Mouse (Mus musculus): ENCODE measurements at regions not wholly inside any gene's neighbourhood (a gene's known extent, or its start where the extent isn't known, plus 50 kb on each side); places are given as distances from the start of the nearest gene placed in this dataset.
"Not testable (repeated sequence)": the region's sequence is repeated elsewhere in the genome, so short reads cannot be mapped to it uniquely, and the experiment has no call there.

GRCm38 (mm10) chr7:36198091-36198700 lies 395.4 kb upstream of the Zfp507 start:
- 93% methylated on average over 16 of the region's 16 CpGs for WGBS
- DNase-seq (ENCODE audit: extremely low spot score, low spot score), result no peak
- H3K9me3 ChIP-seq, result no peaks in the 10 kb centered on the region
- no peak overlapping the region for H3K27ac ChIP-seq
- no peaks in the 10 kb centered on the region for H3K36me3 ChIP-seq (replicated peaks)
- H3K27me3 ChIP-seq (ENCODE audit: poor library complexity, severe bottlenecking), result no peaks in the 10 kb centered on the region
- H3K4me3 ChIP-seq, result no peak overlapping the region
- no peaks in the 10 kb centered on the region for H3K4me1 ChIP-seq

DNA sequence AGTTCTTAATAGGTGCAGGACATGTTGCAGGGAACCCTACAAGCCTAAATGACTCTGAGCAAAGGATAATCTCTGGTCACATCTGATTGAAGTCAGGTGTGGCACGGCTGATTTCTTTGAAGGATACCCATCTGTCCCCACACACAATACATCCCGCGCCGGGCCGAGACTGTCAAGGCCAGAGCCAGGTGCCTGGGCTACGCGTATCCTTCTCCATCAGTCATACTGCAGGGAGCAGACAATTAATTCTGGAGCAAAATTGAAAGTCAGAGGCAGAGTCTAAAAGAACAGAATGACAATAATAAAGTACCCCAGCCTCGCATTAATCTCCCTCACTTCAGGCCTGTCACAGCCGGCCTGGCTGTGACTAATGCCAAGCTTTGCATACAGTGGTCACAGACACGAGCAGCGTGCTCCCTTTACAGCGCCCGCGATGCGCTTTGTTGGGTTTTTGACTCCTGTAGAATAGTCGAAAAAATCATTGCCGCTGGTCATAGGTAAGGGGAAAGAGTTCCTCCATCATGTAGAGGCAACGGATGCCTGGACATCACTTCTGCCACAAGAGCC lies 393.4 kb upstream of the Zfp507 start:
- no peak for DNase-seq (ENCODE audit: extremely low spot score, low spot score)

GRCm38 (mm10) chr7:36192645-36193044 lies 389.8 kb upstream of the Zfp507 start:
- 88% methylated on average over 8 of the region's 8 CpGs for WGBS
- no peaks in the 10 kb centered on the region for H3K9me3 ChIP-seq
- no peaks in the 10 kb centered on the region for H3K36me3 ChIP-seq (replicated peaks)
- H3K4me1 ChIP-seq, result peaks cover 7% of the 10 kb centered on the region
- no peaks in the 10 kb centered on the region for H3K27me3 ChIP-seq (ENCODE audit: poor library complexity, severe bottlenecking)
- no peak overlapping the region for H3K4me3 ChIP-seq
- DNase-seq (ENCODE audit: extremely low spot score, low spot score), result no peak
- no peak overlapping the region for H3K27ac ChIP-seq

More for the DNA sequence above, 393.4 kb upstream of the Zfp507 start:
- H3K9me3 ChIP-seq, result no peaks in the 10 kb centered on the region
- H3K4me3 ChIP-seq, result no peak overlapping the region
- no peaks in the 10 kb centered on the region for H3K4me1 ChIP-seq
- H3K27me3 ChIP-seq (ENCODE audit: poor library complexity, severe bottlenecking), result no peaks in the 10 kb centered on the region
- no peak overlapping the region for H3K27ac ChIP-seq
- H3K36me3 ChIP-seq (replicated peaks), result no peaks in the 10 kb centered on the region
- 93% methylated on average over 18 of the region's 18 CpGs for WGBS

DNA sequence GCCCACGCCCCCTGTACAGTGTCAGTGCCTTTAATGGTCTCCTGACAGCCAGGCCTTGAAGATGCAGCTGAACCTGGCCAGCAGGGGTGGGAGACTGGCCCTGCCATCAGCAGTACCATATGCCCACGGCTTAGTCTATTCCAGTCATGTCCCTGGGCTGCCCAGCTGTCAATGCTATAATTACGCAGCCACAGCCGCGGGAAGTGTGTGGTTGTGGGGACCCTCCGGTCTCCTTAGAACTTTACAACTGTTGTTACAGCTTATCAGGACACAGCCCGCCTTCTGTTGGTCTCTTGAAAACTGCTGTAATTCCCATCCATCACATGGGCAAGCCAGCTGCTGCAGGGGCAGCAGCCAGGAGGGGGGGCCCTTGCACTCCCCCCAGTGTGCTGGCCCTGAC lies 375.1 kb upstream of the Zfp507 start:
- Histone ChIP-seq H3K27ac (no peak overlapping the region), H3K9me3 (no peaks in the 10 kb centered on the region), H3K27me3 (ENCODE audit: poor library complexity, severe bottlenecking) (no peaks in the 10 kb centered on the region), H3K4me1 (no peaks in the 10 kb centered on the region), H3K4me3 (no peak overlapping the region), H3K36me3 (replicated peaks) (no peaks in the 10 kb centered on the region)
- WGBS, result 89% methylated on average over 7 of the region's 7 CpGs
- DNase-seq (ENCODE audit: extremely low spot score, low spot score), result no peak

- no peak overlapping the region for H3K27ac ChIP-seq
- H3K4me1 ChIP-seq, result no peaks in the 10 kb centered on the region
- WGBS, result 91% methylated on average over 4 of the region's 4 CpGs
- no peaks in the 10 kb centered on the region for H3K9me3 ChIP-seq
- H3K4me3 ChIP-seq, result no peak overlapping the region
- no peaks in the 10 kb centered on the region for H3K27me3 ChIP-seq (ENCODE audit: poor library complexity, severe bottlenecking)
- no peak for DNase-seq (ENCODE audit: extremely low spot score, low spot score)
- no peaks in the 10 kb centered on the region for H3K36me3 ChIP-seq (replicated peaks)
Observed at GRCm38 (mm10) chr7:36175296-36175695, 372.5 kb upstream of the Zfp507 start.

- not testable (repeated sequence) for H3K27ac ChIP-seq; H3K27me3 ChIP-seq (ENCODE audit: poor library complexity, severe bottlenecking); H3K4me1 ChIP-seq; DNase-seq (ENCODE audit: extremely low spot score, low spot score); H3K36me3 ChIP-seq (replicated peaks); H3K4me3 ChIP-seq; H3K9me3 ChIP-seq
- WGBS, result 51% methylated on average over 2 of the region's 2 CpGs
Observed at GRCm38 (mm10) chr7:36172511-36172910, 369.7 kb upstream of the Zfp507 start.

DNA sequence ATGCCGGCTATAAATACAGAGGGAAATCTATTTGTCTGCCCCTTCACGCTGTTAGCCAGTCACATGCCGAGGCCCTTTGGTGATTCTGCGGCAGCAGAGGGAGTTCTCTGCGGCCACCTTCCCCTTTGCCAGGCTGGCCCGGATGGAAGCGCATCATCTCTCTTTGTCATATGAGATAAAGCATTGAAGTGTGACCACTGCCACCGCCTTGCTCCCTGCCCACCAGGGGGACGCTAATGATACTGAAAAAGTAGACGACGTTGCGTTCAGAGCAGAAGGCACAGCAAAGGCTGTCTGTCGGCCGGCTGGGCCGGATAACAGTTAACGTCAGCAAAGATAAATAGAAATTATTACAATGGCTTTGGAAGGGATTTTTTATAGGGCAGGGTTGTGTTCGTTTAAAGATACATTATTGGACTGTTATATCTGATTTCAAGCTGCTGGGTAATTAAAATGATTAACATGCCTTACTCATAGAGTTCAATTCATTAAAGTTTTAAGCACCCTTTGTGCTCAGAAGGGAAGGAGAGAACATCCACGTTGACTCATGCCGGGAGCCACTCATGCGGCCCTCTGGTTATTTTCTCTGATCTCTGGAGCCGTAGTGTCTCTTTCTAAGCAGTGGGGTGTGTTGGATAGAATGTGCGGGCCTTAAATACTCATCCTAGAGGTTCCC lies 354.6 kb upstream of the Zfp507 start:
- Histone ChIP-seq H3K27me3 (ENCODE audit: poor library complexity, severe bottlenecking) (no peaks in the 10 kb centered on the region), H3K36me3 (replicated peaks) (no peaks in the 10 kb centered on the region), H3K4me1 (peaks cover 6% of the 10 kb centered on the region), H3K27ac (no peak overlapping the region), H3K9me3 (peaks cover 2% of the 10 kb centered on the region; the same call in 1 of the 2 replicates), H3K4me3 (no peak overlapping the region)
- WGBS, result 72% methylated on average over 22 of the region's 22 CpGs
- DNase-seq (ENCODE audit: extremely low spot score, low spot score), result no peak

- H3K4me1 ChIP-seq, result peaks cover 14% of the 10 kb centered on the region
- H3K36me3 ChIP-seq (replicated peaks), result no peaks in the 10 kb centered on the region
- no peaks in the 10 kb centered on the region for H3K27me3 ChIP-seq (ENCODE audit: poor library complexity, severe bottlenecking)
- H3K9me3 ChIP-seq, result no peaks in the 10 kb centered on the region
- 93% methylated on average over 12 of the region's 12 CpGs for WGBS
- no peak for DNase-seq (ENCODE audit: extremely low spot score, low spot score)
- H3K4me3 ChIP-seq, result no peak overlapping the region
- no peak overlapping the region for H3K27ac ChIP-seq
Observed at GRCm38 (mm10) chr7:36156595-36156994, 353.8 kb upstream of the Zfp507 start.

DNA sequence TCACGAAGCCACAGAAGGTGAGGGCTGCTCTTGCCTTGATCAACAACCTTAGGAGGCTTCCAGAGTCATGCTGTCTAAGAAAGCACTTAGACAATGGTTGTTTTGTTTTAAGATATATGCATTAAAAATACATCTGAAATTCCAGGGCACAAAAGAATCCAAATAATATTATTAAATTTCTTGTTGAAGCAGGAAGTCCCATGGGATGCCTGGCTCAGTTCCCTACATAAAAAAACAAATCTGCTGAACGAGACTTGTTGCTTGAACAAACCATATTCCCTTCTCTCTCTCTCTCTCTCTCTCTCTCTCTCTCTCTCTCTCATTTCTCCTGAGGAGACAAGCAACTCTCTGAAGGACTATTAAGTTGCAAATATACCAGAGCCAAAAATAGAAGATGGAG lies 352.8 kb upstream of the Zfp507 start:
- WGBS, result 76% methylated on average over 2 of the region's 2 CpGs
- no peaks in the 10 kb centered on the region for H3K27me3 ChIP-seq (ENCODE audit: poor library complexity, severe bottlenecking)
- DNase-seq (ENCODE audit: extremely low spot score, low spot score), result no peak
- H3K4me3 ChIP-seq, result no peak overlapping the region
- no peak overlapping the region for H3K27ac ChIP-seq
- peaks cover 25% of the 10 kb centered on the region for H3K4me1 ChIP-seq
- no peaks in the 10 kb centered on the region for H3K9me3 ChIP-seq
- H3K36me3 ChIP-seq (replicated peaks), result no peaks in the 10 kb centered on the region

DNA sequence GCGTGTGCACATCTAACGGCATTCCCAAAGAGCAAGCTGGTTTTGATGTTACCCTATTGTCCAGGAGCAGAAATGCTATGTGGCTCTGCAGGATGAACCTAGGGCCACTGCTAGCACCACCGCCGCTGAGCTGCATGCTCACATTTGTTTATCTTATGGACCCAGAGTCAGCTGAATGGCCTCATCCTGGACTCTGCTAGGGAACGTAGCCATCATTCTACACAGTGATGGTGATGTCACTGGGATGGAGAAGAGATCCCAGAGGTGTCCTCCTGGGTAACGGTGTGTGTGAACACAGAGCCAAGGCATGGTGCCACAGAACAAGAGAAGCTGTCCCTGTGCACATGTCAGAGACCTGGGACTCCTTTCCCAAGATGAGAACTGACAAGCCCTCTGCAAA lies 352.4 kb upstream of the Zfp507 start:
- H3K27ac ChIP-seq, result no peak overlapping the region
- H3K36me3 ChIP-seq (replicated peaks), result no peaks in the 10 kb centered on the region
- H3K27me3 ChIP-seq (ENCODE audit: poor library complexity, severe bottlenecking), result no peaks in the 10 kb centered on the region
- H3K9me3 ChIP-seq, result no peaks in the 10 kb centered on the region
- peaks cover 26% of the 10 kb centered on the region for H3K4me1 ChIP-seq
- 93% methylated on average over 6 of the region's 6 CpGs for WGBS
- no peak overlapping the region for H3K4me3 ChIP-seq
- no peak for DNase-seq (ENCODE audit: extremely low spot score, low spot score)

DNA sequence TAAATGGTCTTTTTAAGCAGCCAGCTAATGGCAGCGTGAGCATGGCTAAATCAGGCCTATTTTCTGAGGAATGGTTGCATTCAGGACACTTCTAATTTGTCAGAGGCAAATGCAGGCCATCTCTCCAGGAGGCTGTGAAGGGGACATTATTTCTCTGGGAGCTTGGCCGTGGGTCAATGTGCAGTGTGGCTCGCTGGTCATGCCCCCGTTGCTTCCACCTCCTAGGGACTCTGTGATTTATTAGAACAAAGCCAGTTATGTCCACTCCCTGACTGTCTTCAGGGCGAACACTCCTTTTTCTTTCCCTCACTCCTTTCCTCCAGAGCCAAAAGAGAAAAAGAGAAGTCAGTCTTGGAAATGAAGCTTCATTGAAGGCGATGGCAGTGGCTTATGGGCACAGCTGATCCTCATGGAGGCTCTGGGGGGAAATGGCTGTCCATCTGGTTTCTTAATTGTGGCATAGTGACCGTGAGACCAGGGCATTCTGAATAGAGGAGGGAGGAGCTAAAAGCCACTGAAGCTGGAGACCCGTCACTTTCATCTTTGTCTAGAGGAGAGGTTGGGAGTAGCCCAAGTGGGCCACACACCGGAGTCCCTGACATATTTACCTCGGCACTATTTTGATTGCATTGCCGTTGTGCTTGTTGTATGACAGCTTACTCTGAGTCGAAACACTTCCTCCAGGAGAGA lies 348.2 kb upstream of the Zfp507 start:
- Histone ChIP-seq H3K4me3 (no peak overlapping the region), H3K27ac (peak overlapping the region; percentile 63), H3K36me3 (replicated peaks) (no peaks in the 10 kb centered on the region), H3K4me1 (peaks cover 26% of the 10 kb centered on the region), H3K9me3 (no peaks in the 10 kb centered on the region), H3K27me3 (ENCODE audit: poor library complexity, severe bottlenecking) (no peaks in the 10 kb centered on the region)
- DNase-seq (ENCODE audit: extremely low spot score, low spot score), result no peak
- 38% methylated on average over 12 of the region's 12 CpGs for WGBS

- H3K27ac ChIP-seq, result 0 out of 2 replicates have a peak overlapping the region, but pooled peaks have one; percentile 15
- no peaks in the 10 kb centered on the region for H3K36me3 ChIP-seq (replicated peaks)
- no peak for DNase-seq (ENCODE audit: extremely low spot score, low spot score)
- peaks cover 46% of the 10 kb centered on the region for H3K4me1 ChIP-seq
- H3K4me3 ChIP-seq, result no peak overlapping the region
- 52% methylated on average over 5 of the region's 5 CpGs for WGBS
- H3K9me3 ChIP-seq, result no peaks in the 10 kb centered on the region
- no peaks in the 10 kb centered on the region for H3K27me3 ChIP-seq (ENCODE audit: poor library complexity, severe bottlenecking)
Observed at GRCm38 (mm10) chr7:36136571-36136970, 333.8 kb upstream of the Zfp507 start.

- no peaks in the 10 kb centered on the region for H3K27me3 ChIP-seq (ENCODE audit: poor library complexity, severe bottlenecking)
- no peak overlapping the region for H3K27ac ChIP-seq
- no peaks in the 10 kb centered on the region for H3K9me3 ChIP-seq
- peaks cover 47% of the 10 kb centered on the region for H3K4me1 ChIP-seq
- H3K36me3 ChIP-seq (replicated peaks), result no peaks in the 10 kb centered on the region
- DNase-seq (ENCODE audit: extremely low spot score, low spot score), result no peak
- 83% methylated on average over 4 of the region's 4 CpGs for WGBS
- H3K4me3 ChIP-seq, result no peak overlapping the region
Observed at GRCm38 (mm10) chr7:36134557-36134956, 331.8 kb upstream of the Zfp507 start.
